Mouse (Mus musculus): ENCODE measurements at regions not wholly inside any gene's neighbourhood (a gene's known extent, or its start where the extent isn't known, plus 50 kb on each side); places are given as distances from the start of the nearest gene placed in this dataset.

GRCm38 (mm10) chr15:7574811-7575210, 176.6 kb upstream of the Egflam start:
- no peak for DNase-seq (ENCODE audit: low spot score)

GRCm38 (mm10) chr15:7578439-7578838, 180.2 kb upstream of the Egflam start:
- DNase-seq (ENCODE audit: low spot score) = no peak

- no peak for DNase-seq (ENCODE audit: low spot score)
Observed at GRCm38 (mm10) chr15:7587210-7587609, 189.0 kb upstream of the Egflam start.

GRCm38 (mm10) chr15:7591486-7591885, 193.3 kb upstream of the Egflam start:
- no peak for DNase-seq (ENCODE audit: low spot score)

- no peak for DNase-seq (ENCODE audit: low spot score)
Observed at GRCm38 (mm10) chr15:7597335-7597734, 199.1 kb upstream of the Egflam start.

GRCm38 (mm10) chr15:7597805-7598204, 199.6 kb upstream of the Egflam start:
- no peak for DNase-seq (ENCODE audit: low spot score)

GRCm38 (mm10) chr15:7601540-7601939, 203.3 kb upstream of the Egflam start:
- no peak for DNase-seq (ENCODE audit: low spot score)

- no peak for DNase-seq (ENCODE audit: low spot score)
Observed at GRCm38 (mm10) chr15:7604847-7605246, 205.8 kb upstream of the Gdnf start.

GRCm38 (mm10) chr15:7617954-7618353, 192.7 kb upstream of the Gdnf start:
- no peak for DNase-seq (ENCODE audit: low spot score)

GRCm38 (mm10) chr15:7623026-7623425, 187.6 kb upstream of the Gdnf start:
- DNase-seq (ENCODE audit: low spot score) = no peak

GRCm38 (mm10) chr15:7624689-7625472, 185.8 kb upstream of the Gdnf start:
- DNase-seq (ENCODE audit: low spot score) = no peak

GRCm38 (mm10) chr15:7629826-7630225, 180.8 kb upstream of the Gdnf start:
- no peak for DNase-seq (ENCODE audit: low spot score)

- DNase-seq (ENCODE audit: low spot score) = no peak
Observed at GRCm38 (mm10) chr15:7635234-7635633, 175.4 kb upstream of the Gdnf start.

GRCm38 (mm10) chr15:7639444-7639843, 171.2 kb upstream of the Gdnf start:
- DNase-seq (ENCODE audit: low spot score) = no peak

- DNase-seq (ENCODE audit: low spot score) = no peak
Observed at GRCm38 (mm10) chr15:7642075-7642474, 168.6 kb upstream of the Gdnf start.

- no peak for DNase-seq (ENCODE audit: low spot score)
Observed at GRCm38 (mm10) chr15:7650705-7651104, 159.9 kb upstream of the Gdnf start.

GRCm38 (mm10) chr15:7663888-7664287, 146.8 kb upstream of the Gdnf start:
- no peak for DNase-seq (ENCODE audit: low spot score)

GRCm38 (mm10) chr15:7669631-7670030, 141.0 kb upstream of the Gdnf start:
- DNase-seq (ENCODE audit: low spot score) = no peak

- DNase-seq (ENCODE audit: low spot score) = no peak
Observed at GRCm38 (mm10) chr15:7676970-7677369, 133.7 kb upstream of the Gdnf start.

- DNase-seq (ENCODE audit: low spot score) = no peak
Observed at GRCm38 (mm10) chr15:7678711-7679110, 131.9 kb upstream of the Gdnf start.

- DNase-seq (ENCODE audit: low spot score) = no peak
Observed at GRCm38 (mm10) chr15:7681011-7681410, 129.6 kb upstream of the Gdnf start.

- DNase-seq (ENCODE audit: low spot score) = no peak
Observed at GRCm38 (mm10) chr15:7683235-7683974, 127.2 kb upstream of the Gdnf start.

- DNase-seq (ENCODE audit: low spot score) = no peak
Observed at GRCm38 (mm10) chr15:7691251-7691650, 119.4 kb upstream of the Gdnf start.

GRCm38 (mm10) chr15:7692096-7692495, 118.5 kb upstream of the Gdnf start:
- no peak for DNase-seq (ENCODE audit: low spot score)

Data from testis, postnatal 10 days (tissue).